Mouse (Mus musculus) spleen, adult 2 months (tissue): Measurements from ENCODE around the gene Ltf.

ENCODE experiments used
- CTCF ChIP-seq: fragments of 200-500 bp; IDR thresholded peaks from 2 replicates; pipeline ENCODE4 v1.5.1; 2011; ENCODE audit warnings: mild to moderate bottlenecking, inconsistent platforms; ENCODE audit not compliant: insufficient read depth, insufficient read length, insufficient replicate concordance; ENCODE audit errors: extremely low read depth
- POLR2A ChIP-seq: fragments of 200-500 bp; IDR thresholded peaks from 2 replicates; pipeline ENCODE4 v1.6.1; 2011; ENCODE audit warnings: low read depth, low read length, inconsistent platforms

- TF ChIP-seq POLR2A (no peak), CTCF (no peak)
Observed at GRCm38 (mm10) chr9:110989543-110989942, 29.5 kb upstream of the Ltf start.
